Mouse (Mus musculus): Measurements from ENCODE around the gene Hoxa4. TPM values are rescaled to one million over a fixed set of nuclear protein-coding genes. Genes with fewer than 3 reads are reported as not detected.

Hoxa4 gene
- under 1 TPM in 1 of 2 experiments, not detected in 1; 0.22 TPM for total RNA-seq (2023)

DNA sequence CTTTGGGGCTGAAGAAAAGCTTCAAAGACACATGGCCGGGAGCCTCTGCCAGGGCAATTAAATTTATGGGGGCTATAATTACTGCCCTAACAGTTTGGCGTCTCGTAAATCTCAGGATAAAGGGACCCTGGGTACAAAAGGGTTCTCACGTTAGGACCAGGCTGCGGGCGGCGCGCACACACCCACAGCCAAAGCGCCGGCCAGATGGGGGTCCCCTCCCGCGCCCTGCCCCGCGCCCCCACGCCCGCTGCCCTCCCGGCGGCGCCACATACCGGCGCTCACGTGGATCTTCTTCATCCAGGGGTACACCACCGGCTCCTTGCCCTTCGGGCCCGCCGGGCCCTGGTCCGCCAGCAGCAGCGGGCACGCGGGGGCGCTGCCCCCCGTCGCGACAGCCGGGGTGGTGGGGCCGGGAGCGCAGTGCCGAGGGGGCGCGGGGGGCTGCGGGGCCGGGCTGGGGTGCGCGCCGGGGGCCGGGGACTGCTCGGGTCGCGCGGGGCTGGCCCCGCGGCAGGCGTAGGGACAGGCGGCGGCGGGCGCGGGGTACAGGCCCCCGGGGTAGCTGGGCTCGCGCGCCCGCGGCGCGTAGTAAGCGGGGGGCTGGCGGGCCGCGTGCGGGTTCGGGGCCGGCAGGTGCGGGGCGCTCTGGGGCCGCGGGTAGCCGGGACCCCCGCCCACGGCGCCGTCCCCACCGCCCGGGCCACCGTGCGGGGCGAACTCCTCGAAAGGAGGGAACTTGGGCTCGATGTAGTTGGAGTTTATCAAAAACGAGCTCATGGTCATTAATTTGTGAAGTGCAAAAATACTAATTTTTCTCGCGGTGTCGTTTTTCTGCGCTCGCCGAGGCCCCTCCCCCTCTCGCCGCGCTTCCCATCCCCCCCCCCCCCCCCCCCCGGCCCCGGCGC, at the start of gene Hoxa4:
Gene Hoxa4, minus strand, starts transcription at position 848 of the 905 bp plus-strand sequence.

DNA sequence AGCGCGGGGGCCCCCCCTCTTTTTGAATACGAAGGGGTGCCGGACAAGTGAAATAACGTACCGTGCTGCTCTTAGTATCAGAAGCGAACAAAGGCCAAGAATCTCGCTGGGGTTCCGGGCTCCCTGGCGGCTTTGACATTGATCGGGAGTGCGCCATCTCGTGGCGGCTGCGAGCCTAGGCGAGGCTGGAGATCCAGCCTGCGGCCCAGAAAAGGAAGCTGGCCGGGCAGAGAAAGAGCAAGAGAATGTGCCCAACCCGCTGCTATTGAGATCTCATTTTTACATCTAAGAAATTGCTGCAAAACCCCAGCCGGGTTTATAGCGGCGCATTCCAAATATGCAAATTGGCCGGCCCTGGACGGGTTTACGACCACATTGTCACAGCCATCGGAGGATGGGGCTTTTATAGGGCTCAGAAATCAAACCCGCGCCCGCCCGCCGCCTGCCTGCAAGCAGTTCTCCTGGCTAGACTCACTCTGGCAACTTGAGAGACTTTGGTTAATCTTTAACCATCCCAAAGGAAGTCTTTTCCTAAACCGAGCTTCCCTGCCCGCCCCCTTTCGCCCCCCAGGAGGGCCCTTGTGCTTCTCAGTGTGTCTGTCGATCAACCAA, 48.9 kb upstream of the Hoxa4 start, which contains the start of gene Hoxa10:
Gene Hoxa10, minus strand, starts transcription at position 466 of the 612 bp plus-strand sequence.

DNA sequence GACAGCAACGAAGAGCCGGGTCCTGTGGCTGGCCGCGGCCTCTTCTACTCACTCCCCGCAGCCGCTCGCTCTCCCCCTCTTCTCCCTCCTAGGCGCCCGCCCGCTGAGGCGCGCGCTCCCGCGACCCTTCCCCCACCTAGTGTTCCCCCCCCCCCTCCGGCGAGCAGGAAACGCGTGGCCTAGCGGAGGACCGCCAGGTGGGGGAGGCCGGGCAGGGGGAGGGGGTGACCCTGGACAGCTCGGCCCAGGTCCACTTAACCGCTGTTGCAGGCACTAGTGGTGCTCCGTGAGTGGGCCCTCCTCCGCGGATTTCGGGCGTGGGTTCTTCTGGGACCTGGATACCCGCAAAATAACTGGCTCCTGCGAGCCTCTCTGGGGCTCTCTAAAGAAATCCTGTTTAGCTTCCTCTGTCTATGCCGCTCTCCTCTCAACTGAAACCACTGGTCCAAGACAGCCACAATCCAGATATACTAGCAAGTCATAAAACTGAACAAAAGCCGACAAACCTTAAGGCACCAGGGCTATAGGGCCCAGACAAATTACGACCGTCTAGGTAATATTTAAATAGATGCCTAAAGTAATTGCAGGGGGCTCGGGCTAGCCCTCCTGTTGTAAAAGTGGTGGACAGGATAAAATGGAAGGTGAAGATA, 39.1 kb upstream of the Hoxa4 start, which contains the start of gene Hoxa9:
Gene Hoxa9, minus strand, starts transcription at position 574 of the 650 bp plus-strand sequence.

DNA sequence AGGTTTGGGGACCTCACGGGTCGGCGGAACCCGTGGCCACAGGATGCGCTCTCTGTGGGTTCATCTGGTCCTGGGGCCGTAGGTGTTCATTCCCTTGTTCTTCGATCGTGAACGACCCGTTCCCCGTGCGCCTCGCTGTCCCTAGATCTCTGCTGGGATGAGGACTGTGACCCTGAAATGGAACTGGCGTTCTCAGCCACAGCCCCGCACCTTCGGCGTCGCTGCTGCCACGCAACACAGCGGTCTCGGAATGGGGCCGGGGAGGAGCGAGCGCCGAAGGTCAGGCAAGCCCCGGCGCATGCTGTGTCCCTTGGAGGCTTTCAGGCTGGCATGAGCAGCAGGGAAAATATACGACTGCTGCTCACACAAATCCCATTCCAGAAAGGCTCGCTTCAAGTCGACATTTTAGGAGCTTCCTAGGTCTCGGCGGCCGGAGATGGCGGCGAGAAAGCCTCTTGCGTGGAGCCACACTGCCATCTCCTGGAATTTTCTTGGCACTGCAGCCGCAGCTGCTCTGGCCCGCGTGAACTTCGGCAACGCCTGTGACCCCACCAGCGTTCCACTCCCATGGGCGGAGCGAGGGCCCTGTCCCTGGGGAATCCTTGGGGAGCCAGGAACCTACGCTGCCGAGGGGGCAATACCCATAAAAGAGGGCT, 29.9 kb upstream of the Hoxa4 start, which contains the start of gene Hoxa7:
Gene Hoxa7, minus strand, starts transcription at position 518 of the 656 bp plus-strand sequence.

DNA sequence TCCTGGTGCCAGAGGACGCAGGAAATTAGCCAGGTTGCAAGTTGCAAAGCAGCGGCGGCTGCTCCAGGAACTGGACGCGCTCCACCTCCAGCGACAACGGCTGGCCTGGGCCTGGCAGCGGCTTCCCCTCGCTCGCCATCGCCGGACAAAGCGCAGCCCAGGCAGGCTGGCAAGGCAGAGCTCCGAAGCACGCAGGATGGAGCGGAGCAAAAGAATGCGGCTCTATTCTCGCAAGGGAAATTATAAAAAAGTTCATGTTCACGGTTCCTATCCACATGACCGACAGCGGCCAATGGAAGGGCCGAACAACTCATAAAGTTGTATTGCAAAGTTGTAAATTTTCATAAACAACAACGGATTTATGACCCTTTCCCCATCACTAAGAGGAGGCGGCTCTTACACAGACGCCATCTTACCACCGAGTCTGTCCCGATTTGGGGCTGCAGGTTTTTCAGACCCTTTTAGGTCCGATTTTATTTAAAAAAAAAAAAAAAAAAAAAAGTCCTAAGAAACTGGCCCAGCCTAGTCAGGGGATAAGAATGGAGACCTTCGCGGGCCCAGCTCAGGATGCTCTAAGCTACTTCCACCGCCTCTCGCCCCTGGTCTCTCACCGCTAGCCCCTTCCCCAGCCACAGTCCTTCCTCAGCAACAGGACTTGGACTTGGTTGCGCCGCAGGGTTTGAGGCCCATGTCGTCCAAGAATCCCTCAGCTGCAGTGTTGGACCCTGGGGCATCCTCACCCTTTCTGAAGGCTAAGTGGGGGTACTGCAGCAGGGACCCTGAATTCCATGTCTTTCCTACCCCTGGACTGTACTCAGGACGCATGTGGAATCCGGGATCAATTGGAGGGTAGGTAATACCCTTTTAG, 21.8 kb upstream of the Hoxa4 start, which contains the start of the genes Hoxa3 and Gm28308:
Gene Hoxa3, minus strand, starts transcription at position 218 of the 868 bp plus-strand sequence.
Gene Gm28308, minus strand, starts transcription at position 221 of the 868 bp plus-strand sequence.

DNA sequence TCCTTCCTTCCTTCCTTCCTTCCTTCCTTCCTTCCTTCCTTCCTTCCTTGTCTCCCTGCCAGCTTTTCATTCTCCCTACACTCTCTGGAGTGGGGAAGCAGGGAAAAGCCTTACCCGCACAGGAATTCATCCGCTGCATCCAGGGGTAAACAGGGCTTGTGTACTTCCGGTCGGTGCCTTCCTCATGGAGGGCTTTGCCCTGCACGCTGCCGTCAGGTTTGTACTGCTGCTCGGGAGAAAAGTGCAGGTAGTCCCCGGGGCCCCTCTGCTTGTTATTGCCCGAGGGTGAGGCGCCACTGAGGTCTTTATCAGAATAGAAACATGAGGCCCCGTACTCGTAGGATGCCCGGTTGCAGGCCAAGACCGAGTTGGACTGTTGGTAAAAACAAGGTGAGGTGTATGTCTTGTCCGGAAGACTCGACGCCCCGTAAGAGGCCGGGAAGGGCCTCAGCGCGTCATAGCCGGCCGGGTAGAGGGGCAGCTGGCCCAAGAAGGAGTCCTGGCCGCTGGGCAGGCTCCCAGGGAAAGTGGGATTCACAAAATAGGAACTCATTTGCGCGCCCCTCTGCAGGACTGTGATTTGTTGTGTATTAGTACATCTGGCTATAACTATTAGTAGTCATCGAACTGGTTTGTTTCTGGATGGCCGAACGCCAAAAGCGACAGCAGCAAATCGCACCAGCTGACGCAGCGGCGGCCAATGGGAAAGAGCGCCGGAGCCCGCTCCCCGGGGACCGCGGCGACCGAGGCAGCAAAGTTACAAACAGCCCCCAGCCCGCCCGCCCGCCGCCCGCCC, 16.7 kb upstream of the Hoxa4 start, which contains the start of gene Hoxa6:
Gene Hoxa6, minus strand, starts transcription at position 651 of the 796 bp plus-strand sequence.

DNA sequence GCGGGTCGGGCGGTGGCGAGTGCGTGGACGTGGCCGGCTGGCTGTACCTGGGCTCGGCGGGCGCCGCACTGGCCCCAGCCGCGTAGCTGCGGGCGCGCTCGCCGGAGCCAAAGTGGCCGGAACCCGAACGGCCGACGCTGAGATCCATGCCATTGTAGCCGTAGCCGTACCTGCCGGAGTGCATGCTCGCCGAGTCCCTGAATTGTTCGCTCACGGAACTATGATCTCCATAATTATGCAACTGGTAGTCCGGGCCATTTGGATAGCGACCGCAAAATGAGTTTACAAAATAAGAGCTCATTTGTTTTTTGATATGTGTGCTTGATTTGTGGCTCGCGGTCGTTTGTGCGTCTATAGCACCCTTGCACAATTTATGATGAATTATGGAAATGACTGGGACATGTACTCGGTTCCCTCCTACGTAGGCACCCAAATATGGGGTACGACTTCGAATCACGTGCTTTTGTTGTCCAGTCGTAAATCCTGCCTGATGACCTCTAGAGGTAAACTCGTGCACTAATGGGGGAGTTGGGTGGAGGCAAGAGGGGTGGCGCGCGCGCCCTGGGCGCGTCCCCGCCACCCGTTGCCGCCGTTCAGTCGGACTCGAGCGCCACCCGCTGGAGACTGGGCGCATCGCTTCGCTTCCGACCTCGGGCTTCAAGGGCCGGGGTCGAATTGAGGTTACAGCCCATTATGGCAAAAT, 12.6 kb upstream of the Hoxa4 start, which contains the start of gene Hoxa5:
Gene Hoxa5, minus strand, starts transcription at position 538 of the 703 bp plus-strand sequence.

DNA sequence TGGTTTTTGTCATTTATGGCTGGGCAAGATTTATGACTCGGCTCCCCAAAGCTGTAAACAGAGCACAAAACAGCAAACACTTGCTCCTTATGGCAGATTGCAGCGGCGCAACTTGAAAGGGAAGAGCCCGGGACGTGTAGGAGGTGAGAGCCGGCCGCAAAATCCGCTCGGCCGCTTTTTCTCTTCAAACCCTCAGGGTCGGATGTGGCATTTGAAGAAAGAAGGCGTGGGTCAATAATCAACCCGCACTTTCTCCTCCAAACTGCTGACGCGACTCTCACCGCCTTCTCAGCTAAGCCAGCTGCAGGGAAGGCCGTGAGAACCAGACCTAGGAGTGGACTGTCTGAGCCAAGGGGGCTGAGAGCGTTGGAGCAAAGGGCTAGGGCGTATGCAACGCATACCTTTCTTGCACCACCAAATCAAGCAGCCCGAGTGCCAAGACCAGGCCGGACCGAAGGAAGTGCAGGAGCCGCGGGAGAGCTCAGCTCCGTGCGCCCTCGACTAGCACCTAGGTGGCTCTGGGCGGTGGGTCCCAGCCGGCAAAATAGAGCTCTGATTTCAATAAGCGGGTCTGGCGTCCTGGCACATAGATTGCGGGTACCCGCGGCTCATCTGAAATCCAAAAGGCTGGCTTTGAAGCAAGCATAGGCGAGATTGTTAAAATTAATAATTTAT, 14.4 kb downstream of the Hoxa4 start, which contains the start of gene 5730596B20Rik:
Gene 5730596B20Rik, plus strand, starts transcription at position 438 of the 675 bp plus-strand sequence.

DNA sequence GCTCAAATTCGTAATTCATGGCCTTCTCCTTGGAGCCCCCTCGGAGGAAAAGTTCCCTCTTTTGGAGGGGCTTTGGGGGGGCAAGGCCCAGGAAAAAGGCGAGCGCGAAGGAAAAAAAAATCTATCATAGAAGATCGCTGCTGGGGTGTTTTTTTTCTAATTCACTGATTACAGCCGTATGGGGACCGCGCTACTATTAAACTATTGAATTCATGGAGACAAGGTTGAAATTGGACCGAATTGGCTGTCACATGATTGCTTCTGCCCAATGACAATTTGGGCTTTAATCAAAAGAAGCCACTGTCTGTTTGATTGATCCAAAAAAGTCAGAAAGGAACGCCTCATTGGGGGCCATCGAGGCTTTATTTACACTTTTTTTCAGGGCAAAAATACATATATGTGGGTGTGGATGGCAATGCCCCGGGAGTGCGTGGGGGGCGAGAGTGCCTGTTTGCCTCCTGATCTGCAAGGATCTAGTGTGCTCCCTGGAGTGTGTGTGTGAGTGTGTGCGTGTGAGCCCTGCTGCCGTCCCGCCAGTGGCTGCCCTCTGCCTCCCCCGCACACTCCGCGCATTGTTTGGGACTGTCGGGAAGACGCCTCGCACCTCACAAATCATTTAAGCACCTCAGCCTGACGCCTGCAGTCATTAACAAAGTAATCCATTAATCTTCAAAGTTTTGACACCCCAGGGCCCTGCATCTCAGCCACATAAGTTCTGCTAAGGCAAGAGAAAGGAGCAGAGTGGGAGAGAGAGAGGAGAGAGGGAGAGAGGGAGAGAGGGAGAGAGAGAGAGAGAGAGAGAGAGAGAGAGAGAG, 26.7 kb downstream of the Hoxa4 start, which contains the start of gene Hoxa2:
Gene Hoxa2, minus strand, starts transcription at position 206 of the 815 bp plus-strand sequence.

DNA sequence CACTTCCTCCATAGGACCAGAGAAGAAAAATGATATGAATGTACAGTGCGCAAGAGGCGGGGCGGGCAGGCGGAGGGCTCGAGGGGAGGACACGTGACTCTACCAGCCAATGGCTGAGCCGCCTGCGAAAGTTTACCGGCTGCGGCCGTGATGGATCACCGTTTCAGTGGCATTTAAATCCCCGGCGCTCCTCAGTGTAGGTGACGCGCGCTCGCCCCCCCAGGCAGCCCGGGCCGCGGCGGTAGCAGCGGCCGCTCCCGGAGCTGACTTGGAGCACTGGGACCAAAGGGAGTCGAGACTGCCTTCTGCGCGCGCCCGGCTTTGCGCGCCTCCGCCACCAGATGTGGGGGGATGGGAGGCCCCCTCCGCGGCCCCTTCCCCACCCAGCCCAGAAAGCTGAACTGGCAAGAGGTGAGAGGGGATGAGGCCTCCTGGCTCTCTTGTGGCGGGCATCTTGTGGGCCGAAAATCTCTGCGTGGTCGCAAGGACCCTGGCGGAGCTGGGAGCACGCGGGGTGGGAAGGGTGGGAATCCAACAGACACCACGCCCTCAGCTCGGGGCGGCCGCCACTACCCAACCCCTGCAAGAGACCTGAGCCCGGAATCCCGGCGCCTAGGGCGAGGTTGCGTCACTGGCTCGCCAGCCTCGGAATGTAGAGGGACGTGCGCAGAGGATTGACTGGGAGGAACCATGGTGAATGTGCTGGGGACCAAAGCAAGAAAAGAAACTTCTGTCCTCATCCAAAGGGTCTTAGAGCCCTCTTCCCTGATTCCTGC, 33.1 kb downstream of the Hoxa4 start, which contains the start of gene Hoxa1:
Gene Hoxa1, minus strand, starts transcription at position 42 of the 776 bp plus-strand sequence.

Other genes starting within 250 kb of the Hoxa4 start
- gene Skap2, start 179.2 kb downstream of the Hoxa4 start, total RNA-seq (2023) = 100 to 1,000 TPM; 199 to 208 TPM
- not detected for gene Hoxa1, start 33.4 kb downstream of the Hoxa4 start, total RNA-seq (2023)
- gene Hoxa2, start 26.9 kb downstream of the Hoxa4 start, total RNA-seq (2023) = under 1 TPM in 1 of 2 experiments, not detected in 1; 0.27 TPM
- gene 5730596B20Rik, start 14.3 kb downstream of the Hoxa4 start, total RNA-seq (2023) = not detected
- under 1 TPM; 0.18 to 0.20 TPM for gene Hoxa5, start 12.8 kb upstream of the Hoxa4 start, total RNA-seq (2023)
- not detected for gene Hoxa6, start 17.0 kb upstream of the Hoxa4 start, total RNA-seq (2023)
- gene Hoxa3, start 21.6 kb upstream of the Hoxa4 start, total RNA-seq (2023) = not detected
- gene Gm28308, start 21.6 kb upstream of the Hoxa4 start, total RNA-seq (2023) = not detected
- under 1 TPM; 0.38 to 0.46 TPM for gene Hoxa7, start 30.1 kb upstream of the Hoxa4 start, total RNA-seq (2023)
- gene Hoxa9, start 39.3 kb upstream of the Hoxa4 start, total RNA-seq (2023) = under 1 TPM; 0.97 to 1.00 TPM
- gene Hoxa10, start 49.1 kb upstream of the Hoxa4 start, total RNA-seq (2023) = not detected
- gene Hoxa11, start 54.1 kb upstream of the Hoxa4 start, total RNA-seq (2023) = not detected
- not detected for gene Hoxa13, start 69.1 kb upstream of the Hoxa4 start, total RNA-seq (2023)
- not detected for gene Evx1, start 121.7 kb upstream of the Hoxa4 start, total RNA-seq (2023)

Data from neutrophil, adult 59 days (primary cell).